Mouse (Mus musculus) monocyte, adult 2 months (primary cell): ENCODE results near the gene Dcaf11.

Experiments
- DNase-seq, 2 experiments: peaks; one replicate each; pipeline ENCODE4 v3.0.0; 2022; ENCODE audit warnings: low spot score in 2 of 2, low read depth in 1 of 2

Gene Dcaf11

DNA sequence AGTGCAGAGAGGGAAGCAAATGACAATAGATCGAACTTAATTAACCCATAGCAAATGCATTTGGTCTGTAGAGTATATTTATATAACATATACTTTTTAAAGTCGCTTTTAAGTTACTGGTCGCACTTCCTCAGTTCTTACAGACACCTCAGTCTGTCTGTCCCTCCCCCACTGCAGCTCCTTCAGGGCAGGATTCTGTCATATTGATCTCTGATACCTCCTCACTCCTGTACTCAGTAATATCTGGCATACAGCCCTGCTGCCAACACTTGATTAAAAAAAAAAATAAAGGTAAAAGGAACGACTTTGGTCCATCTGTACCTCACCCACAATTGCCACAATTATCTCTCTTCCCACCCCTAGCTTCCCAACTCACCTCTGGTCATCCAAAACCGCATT lies 24.5 kb downstream of the Dcaf11 start:
- no peak for DNase-seq

DNA sequence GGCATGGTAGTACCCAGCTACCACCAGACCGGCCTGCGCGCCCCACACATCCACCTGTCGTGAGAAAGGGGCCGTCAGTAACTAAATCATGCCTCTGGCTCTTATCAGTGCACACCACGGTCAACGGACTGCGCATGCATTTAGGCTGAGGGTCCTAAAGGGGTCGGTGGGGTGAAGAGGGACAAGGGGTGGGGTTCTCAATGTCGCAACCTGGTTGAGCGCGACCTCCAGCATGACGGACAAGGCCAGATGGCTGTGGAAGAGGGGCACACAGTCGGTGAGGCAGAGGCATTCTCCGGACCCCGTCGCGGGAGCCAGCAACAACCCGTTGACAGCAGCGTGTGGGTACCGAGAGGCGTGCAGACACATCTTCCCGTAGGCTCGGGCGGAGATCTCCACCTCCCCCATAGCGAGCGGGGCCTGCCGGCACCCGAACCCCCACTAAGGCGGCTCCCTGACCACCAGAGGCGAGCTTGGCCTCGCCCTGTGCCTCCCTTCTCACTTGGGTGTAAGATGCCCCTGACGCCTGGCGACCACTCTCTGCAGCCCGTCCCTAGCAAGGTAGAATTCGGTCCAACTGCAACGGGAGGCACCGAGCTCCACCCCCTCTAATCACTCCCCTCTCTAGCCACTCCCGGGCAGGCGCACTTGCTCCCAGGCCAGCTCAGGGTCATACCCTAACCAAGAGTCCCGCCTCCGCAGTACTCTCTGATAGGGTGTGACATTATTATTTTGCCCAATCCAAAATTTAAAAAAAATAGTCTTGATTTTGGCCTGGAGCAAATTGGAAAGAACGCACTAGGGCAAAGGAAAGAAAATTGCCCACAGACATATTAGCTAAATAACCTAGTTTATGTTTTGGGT lies 25.1 kb downstream of the Dcaf11 start, which contains the start of gene Emc9:
Emc9 (minus strand) TSS at position 601 of the 864 bp plus-strand sequence.
- DNase-seq, result peak in 1 of 2 experiments; percentile 57

DNA sequence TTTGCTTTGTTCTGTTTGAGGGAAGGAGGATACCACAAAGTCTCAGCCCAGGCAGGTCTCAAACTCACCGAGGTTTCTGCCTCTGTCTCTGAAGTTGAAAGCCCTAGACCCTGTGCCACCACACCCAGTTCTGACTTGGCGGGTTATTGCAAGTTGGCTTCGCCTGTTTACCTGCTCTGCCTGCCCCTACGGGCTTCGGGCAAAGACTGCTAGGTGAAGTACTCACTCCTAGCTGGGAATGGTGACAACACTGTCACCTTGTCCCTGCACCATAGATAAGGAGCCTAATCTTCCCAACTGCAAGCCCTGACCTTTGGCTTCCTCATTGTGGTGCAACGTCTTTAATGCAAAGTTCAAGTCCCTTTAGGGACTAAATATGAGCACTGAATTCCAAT lies 25.8 kb downstream of the Dcaf11 start:
- DNase-seq, result no peak

DNA sequence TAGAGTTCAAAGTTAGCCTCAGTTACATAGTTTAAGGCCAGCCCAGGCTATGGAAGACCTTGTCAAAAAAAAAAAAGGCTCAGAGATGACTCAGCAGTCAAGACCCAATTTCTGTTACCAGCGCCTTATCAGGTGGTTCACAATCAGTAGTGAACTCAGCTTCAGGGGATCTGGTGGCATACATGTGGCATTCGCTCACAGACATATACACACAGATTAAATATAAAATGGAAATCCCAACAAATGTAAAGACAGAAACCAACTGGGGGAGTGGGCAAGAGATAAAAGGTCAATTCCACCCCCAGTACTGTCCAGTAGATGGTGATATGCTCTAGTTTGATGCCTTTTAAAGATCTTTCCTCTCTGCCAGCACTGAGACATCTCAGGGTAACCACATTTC lies 26.3 kb downstream of the Dcaf11 start:
- DNase-seq, result no peak

DNA sequence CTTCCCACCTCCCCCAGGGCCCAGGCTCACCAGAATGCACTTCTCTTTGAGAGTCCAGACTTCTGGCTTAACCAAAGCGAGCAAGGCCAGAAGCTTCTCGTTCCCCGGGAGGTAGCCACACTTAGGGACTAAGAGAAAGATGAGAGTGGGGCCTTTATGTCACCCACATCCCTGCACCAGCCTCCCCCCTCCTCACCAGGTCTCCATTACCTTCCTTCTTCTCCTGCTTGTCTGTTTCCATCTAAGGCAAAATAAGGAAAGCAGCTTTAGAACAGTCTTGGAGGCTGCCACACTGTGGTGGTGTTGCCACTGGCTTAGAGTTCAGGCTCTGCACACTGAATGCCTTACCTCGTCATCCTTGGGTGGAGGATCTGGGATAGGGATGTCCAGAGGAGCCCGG lies 29.5 kb downstream of the Dcaf11 start:
- no peak for DNase-seq

DNA sequence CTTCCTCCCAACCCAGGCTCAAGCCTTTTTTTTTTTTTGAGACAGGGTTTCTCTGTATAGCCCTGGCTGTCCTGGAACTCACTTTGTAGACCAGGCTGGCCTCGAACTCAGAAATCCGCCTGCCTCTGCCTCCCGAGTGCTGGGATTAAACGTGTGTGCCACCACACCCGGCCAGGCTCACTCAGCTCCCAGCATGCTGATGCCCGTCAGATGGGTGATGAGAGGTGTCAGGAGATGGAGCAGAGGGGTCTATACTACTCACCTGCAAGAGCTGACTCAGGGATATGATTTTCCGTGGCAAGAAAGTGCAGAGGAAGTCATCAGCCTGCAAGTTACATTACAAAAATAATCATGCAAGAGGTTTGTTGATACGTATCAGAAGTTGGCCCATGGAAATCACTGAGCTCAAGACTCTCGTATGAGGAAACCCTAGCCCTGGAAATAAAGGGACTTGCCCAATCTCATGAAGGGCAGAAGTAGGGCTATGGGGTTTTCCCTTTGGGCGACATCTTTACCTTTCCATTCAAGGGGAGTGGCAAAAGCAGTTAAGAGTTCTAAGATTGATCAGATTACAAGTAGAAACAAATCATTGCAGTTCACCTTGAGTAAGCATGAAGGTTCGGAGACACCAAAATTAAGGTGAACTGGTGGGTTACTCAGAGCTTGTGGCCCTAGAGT lies 30.1 kb downstream of the Dcaf11 start:
- DNase-seq, result no peak

DNA sequence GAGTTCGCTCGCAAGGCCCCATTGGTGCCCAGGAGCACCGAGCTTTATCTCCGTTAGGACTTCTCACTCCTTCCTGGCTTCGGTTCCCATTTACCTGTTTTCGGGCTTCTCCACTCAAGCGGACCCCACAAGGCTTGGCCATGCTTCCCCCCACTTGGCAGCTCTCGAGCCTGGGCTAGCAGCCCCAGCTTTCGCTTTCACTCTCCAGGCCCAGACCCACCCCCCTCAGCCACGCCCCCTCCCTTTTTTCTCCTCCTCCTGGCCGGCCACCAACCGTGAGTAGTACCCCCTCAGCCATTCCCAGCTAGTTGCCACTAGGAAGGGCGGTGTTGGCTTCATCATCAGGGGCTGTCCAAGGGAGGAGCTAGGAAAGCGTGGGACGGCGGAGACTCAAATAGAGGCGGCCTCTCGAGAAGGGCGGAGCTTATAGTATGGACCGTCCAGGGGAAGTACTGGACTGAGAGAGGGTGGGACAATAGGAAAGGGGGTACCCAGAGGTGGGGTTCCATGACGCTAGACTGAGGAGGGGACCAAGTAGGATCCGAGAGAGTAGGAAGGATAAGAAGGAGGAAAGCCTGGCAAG lies 31.0 kb downstream of the Dcaf11 start, which contains the start of gene Psme2:
Psme2 (minus strand) TSS at position 366 of the 583 bp plus-strand sequence.
- peak; percentile 83 to 91 for DNase-seq

DNA sequence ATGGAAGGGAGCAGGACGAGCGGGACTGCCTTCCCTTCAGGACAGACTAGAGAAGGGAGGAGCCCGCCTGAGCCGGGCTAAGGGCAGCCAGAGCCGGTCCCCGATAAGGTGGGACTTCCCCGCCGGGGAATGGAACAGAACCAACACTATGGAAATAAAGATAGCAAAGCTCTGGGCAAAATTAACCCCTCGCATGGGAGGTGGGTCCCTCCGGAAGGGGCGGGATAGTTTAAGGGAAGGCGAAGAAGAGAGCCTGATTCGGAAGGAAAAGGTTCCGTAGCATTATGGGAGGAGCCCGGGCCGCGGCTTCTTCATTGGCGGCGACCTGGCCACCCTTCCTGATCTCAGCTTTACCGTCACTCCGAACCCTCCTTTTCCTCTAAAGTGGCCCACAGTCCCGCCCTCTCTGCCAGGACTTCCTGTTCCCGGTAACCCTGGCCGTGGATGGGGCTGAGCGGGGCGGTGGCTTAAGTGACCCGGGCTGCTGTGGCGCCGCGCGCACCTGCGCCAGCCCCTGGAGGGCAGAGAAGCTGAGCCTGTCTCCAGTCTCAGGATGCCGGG lies 31.6 kb downstream of the Dcaf11 start, which contains the start of gene Rnf31:
Rnf31 (plus strand) TSS at position 378 of the 561 bp plus-strand sequence.
- peak; percentile 88 to 91 for DNase-seq

DNA sequence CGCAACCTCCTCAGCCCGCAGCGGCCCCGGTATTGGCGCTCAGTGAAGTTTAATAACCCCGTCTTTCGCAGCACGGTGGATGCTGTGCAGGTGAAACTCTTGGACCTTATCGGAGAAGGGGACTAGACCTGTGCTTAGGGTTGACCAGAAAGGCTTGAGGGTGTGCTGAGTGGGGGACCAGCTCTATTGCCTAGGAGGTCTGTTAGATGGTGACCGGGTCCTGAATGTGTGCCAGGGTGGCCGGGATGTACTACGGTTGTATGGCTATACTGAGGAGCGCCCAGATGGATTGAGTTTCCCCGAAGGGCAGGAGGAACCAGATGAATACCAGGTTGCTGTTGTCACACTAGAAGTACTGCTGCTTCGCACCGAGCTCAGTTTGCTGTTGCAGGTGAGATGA lies 32.4 kb downstream of the Dcaf11 start:
- no peak for DNase-seq

DNA sequence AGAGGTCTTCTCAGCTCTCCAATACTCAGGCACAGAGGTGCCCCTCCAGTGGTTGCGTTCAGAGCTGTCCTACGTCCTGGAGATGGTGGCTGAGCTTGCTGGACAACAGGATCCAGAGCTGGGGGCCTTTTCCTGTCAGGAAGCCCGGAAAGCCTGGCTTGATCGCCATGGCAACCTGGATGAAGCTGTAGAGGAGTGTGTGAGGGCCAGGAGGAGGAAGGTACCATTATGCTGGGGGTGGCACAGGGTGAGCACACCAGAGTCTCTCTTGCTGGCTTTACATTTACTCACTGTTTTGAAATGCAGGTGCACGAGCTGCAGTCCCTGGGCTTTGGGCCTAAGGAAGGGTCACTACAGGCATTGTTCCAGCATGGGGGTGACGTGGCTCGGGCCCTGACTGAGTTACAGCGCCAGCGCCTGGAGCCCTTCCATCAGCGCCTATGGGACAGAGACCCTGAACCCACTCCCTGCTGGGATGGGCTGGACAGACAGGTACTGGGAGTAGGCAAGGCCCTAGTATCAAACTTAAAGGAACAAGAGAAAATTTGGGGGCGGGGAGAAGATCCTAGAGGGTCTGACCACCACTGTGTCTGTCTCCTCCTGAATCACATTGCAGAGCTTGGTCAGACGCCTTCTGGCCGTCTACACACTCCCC lies 36.4 kb downstream of the Dcaf11 start:
- DNase-seq, result no peak

DNA sequence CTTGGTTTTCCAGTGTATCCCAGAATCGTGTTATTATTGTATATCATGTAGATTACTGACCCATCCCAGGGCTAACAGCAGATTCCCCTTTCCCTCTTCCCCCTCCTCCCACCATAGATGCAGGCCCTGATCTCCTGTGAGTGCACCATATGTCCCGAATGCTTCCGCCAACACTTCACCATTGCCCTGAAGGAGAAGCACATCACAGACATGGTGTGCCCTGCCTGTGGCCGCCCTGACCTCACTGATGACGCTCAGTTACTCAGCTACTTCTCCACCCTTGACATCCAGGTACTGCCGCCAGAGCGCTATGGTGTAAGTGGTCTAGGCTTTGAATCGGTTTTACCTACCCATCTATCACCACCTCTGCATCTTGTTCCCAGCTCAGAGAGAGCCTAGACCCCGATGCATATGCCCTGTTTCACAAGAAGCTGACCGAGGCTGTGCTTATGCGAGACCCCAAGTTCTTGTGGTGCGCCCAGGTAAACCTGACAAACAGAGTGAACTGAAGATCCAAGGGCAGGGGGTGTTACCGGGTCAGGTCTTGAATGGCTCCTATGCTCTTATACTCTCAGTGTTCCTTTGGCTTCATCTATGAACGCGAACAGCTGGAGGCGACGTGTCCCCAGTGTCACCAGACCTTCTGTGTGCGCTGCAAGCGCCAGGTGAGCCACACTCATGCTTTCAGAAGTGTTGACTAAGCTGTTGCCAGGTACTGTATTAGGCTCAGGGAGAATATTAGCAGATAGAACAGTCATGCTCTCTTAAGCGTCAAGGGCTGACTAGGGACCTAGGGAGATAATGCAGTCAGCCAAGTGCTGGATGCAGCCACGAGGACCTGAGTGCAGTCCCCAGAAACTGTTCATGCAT lies 39.0 kb downstream of the Dcaf11 start:
- no peak for DNase-seq

DNA sequence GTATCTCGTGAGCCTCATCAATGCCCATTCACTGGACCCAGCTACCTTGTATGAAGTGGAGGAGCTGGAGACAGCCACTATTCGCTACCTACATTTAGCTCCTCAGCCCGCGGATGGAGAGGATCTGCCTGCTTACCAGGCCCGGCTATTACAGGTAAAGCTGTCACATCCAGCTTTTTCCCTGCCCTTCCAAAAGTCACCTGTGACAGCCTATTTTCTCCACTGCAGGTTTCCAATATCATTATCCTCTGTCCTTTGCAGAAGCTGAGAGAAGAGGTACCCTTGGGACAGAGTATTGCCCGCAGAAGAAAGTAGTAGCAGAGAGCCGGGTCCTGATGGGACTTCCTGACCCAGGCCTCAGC lies 43.4 kb downstream of the Dcaf11 start, which contains the start of gene Irf9:
Irf9 (plus strand) TSS at position 301 of the 362 bp plus-strand sequence.
- DNase-seq, result no peak

DNA sequence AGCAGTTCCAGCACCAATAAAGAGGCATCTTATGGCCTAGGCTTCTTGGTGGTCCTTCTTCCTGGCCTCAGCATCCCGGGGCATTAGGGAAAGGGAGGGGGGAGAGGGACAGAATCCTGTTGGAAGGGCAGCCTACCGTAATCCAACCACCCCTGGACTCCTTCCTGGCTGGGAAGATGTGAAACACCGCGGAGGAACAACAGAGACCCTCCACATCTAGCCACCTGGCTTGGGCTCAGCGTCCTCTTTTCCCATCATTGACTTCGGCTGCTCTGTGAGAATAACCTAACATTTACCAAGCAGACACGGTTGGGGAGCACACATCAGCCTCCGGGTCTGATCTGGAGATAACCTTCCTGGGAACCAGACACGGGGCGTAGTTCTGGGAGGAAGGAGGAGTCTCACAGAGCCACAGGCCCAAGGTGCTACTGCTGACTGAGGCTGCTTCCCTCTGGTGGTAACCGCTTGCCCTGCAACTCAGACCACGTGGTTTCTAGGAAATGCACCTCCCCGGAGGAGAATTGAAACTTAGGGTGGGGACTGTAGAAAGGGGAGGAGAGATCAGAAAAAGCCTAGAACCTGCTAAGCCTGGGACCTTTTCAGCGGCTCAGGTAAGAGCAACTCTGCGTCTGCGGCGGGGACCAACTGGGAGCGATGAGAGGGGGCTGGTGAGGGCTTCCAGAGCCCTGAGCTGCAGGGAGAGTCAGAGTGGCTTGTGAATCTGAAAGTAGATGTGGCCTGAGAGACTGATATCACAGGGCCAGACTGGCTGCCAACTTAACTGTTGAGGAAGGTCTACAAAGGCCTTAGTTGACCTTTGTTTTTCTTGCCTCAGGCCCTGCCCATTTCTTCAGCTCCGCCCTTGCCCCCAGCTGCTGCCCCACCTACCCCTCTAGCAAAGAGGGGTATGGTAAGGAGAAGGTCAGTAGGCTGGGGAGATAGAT lies 44.1 kb downstream of the Dcaf11 start:
- DNase-seq, result peak; percentile 83 to 93

DNA sequence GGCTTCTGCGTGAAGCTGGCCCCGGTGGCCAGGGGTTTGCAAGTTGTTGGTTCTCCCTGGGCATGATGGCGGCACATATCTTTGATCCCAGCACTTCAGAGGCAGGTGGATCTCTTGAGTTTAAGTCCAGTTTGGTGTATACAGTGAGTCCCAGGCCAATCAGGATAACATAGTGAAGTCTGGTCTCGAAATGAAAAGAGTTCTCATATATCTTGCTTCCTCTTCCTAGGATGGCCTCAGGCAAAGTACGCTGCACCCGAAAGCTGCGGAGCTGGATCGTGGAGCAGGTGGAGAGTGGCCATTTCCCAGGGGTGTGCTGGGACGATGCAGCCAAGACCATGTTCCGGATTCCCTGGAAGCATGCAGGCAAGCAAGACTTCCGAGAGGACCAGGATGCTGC lies 45.0 kb downstream of the Dcaf11 start:
- no peak for DNase-seq

DNA sequence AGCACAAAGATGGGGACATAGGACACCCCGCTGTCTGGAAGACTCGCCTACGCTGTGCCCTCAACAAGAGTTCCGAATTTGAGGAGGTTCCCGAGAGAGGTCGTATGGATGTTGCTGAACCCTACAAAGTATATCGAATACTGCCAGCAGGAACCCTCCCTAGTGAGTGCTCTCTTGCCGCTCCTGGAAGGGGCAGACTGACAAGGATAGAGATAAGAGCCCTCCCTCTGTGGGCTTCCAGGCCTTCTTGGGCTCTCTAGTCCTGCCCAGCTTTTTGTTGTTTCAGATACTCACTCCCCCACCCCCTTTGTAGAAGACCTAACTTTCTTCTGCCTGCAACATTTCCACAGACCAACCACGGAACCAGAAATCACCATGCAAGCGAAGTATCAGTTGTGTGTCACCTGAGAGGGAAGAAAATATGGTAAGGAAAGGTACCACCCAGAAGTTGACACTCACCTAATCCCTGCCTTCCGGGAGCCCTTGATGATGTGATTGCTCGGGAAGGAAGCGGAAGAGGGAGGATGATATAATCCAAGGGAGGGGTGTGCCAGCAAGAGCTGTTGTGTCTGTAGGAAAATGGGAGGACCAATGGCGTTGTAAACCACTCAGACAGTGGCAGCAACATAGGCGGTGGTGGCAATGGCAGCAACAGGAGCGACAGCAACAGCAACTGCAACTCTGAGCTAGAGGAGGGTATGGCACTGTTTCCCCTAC lies 46.1 kb downstream of the Dcaf11 start:
- DNase-seq, result no peak

DNA sequence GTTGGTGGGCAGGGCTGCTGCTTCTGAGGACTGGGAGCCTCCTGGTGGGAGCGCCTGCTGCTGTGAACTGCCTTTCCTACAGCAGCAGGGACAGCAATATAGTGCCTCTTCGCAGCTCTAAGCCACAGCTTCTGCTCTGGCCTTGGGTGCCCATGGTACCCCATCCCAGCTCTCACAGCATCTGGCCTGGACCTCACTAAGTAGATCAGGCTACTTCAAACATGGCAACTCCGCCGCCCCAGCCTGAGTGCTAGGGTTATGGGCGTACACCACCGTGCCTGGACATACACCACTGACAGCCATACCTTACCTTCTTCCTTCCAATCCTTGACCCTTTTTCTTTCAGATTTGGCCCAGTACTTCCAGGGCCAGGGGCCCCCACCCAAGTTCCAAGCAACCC lies 48.5 kb downstream of the Dcaf11 start:
- no peak for DNase-seq

DNA sequence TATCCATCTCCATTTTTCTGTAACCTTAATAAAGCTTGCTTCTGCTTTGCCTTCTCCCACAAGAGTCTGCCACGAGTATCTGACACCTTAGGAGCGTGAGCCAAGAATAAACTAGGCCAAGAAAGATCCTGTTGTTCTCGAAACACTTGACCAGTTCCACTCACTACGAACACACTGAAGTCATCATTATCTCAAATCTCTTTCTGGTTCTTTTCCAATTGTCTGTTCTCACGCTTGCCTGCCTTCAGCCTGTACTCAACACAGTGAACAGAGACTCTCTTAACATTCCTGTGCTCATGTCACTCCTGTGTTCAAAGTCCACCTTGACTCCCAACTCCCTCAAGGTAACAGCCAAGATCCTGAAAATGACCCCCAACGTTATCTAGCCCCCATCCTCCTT lies 53.5 kb downstream of the Dcaf11 start:
- DNase-seq, result no peak

DNA sequence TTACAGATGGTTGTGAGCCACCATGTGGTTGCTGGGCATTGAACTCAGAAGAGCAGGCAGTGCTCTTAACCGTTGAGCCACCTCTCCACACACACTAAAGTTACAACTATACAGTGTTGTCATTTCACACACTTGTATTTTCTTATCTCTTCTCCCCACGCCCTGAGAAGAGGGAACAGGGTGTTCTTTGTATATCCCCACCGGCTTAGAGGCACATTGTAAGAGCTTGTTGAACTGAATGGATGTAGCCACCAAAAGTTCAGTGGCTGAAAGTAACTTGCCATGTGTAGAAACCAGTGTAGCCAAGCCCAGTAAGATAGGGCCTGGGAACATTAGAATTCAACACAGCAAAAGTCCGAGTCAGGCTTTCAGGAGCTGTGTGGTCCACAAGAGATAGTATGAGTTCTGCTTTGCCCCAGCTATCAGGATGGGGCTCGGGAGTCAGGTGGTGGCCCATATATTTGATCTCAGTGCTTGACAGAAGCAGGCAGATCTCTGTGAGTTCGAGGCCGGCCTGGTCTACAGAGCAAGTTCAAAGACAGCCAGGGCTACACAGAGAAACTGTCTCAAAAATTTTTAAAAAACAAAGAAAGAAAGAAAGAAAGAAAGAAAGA lies 54.9 kb downstream of the Dcaf11 start:
- DNase-seq, result no peak
